Mouse (Mus musculus) neural tube, embryonic 14.5 days (tissue): ENCODE measurements around the gene Cdk5r2. TPM values are rescaled to one million over a fixed set of nuclear protein-coding genes. Genes with fewer than 3 reads are reported as not detected.

ENCODE experiments used
- ATAC-seq: fragments of 200-750 bp; cut with Nextera tagmentation; 2 replicates; pipeline ENCODE4 v1.8.0; 2017; ENCODE audit warnings: low read depth, mild to moderate bottlenecking, moderate TSS enrichment, moderate library complexity
- H3K27ac ChIP-seq: fragments of 300-500 bp; sonication (generic); 2 replicates; pipeline ENCODE4 v1.5.1; 2014; ENCODE audit warnings: low read depth, mild to moderate bottlenecking, control low read depth, low read length, moderate library complexity, mixed read lengths
- H3K27me3 ChIP-seq: fragments of 300-500 bp; sonication (generic); 2 replicates; pipeline ENCODE4 v1.6.1; 2014; ENCODE audit warnings: low read length; ENCODE audit not compliant: control insufficient read depth, insufficient read depth
- H3K36me3 ChIP-seq: fragments of 300-500 bp; sonication (generic); 2 replicates; pipeline ENCODE4 v1.6.1; 2014; ENCODE audit warnings: low read length, mixed read lengths; ENCODE audit not compliant: control insufficient read depth, insufficient read depth
- H3K4me1 ChIP-seq: fragments of 300-500 bp; sonication (generic); 2 replicates; pipeline ENCODE4 v1.6.1; 2014; ENCODE audit warnings: low read length; ENCODE audit not compliant: control insufficient read depth, insufficient read depth
- H3K4me2 ChIP-seq: fragments of 300-500 bp; sonication (generic); 2 replicates; pipeline ENCODE4 v1.6.1; 2014; ENCODE audit warnings: mild to moderate bottlenecking, low read depth, low read length, control low read depth
- H3K4me3 ChIP-seq: fragments of 300-500 bp; sonication (generic); 2 replicates; pipeline ENCODE4 v1.5.1; 2014; ENCODE audit warnings: low read depth, low read length, control low read depth, mixed read lengths
- H3K9ac ChIP-seq: fragments of 300-500 bp; sonication (generic); replicated peaks from 2 replicates; pipeline ENCODE4 v1.6.1; 2014; ENCODE audit warnings: low read depth, mild to moderate bottlenecking, control low read depth, low read length, mixed read lengths
- H3K9me3 ChIP-seq: fragments of 300-500 bp; sonication (generic); 2 replicates; pipeline ENCODE4 v1.6.1; 2016; ENCODE audit warnings: low read length; ENCODE audit not compliant: control insufficient read depth
- WGBS: fragments of 180-500 bp; shearing (Covaris S2); extraction: QIAGEN DNeasy Blood & Tissue Kit; methylation state at CpG from one replicate; pipeline ENCODE4 v1.1.7; 2014; 5-methylcytosine and 5-hydroxymethylcytosine counted together
- polyA plus RNA-seq: library from polyadenylated mRNA; unstranded; fragments of >200 nt; fragmentation: Nextera tagmentation; extraction: Ambion mirVana; gene quantifications from 2 replicates; pipeline ENCODE4 v1.2.1, GENCODE M21; 2014

Cdk5r2 gene
- polyA plus RNA-seq, 1 experiment from 2014 or later = 19.6 TPM

DNA sequence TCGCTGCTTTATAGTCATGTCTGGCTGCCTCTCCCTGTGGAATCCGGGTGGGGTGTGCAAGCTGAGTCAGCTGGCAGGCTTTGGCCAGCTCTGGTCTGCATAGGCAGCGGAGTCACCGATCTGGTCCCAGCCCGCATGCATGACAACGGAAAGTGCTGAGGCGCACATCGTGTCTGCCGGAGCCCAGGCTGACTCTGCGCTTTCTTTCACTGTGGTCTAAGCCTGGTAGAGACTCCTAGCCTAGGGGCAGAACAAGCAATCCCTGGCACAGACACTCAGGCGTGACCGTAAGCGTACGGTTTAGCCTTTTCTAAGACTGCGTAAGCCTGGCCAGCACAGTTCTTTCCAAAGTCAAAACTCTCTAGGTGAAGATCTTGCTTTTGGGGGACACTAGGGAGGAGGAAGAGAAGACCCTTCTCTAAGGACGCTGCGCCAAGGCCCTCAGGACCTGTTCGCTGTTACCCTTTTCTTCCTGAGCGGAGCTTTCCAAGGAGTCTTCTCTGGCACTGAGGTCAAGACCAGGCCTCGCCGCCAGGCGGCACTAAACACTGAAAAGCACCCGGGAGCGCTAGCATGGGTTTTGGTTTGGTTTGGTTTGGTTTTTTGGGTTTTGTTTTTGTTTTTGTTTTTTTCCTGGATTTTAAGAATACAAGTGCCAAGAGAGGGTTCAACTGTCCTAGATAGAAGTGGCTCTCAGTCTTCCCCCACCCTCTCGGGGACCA is 38.6 kb downstream of the Cdk5r2 start, which contains the start of gene Cryba2:
Cryba2 (minus strand) TSS at position 10 of the 722 bp plus-strand sequence.
- H3K9ac ChIP-seq = no peak within 1 kb of the TSS
- WGBS = 1% methylated on average over 25 of the region's 25 CpGs

DNA sequence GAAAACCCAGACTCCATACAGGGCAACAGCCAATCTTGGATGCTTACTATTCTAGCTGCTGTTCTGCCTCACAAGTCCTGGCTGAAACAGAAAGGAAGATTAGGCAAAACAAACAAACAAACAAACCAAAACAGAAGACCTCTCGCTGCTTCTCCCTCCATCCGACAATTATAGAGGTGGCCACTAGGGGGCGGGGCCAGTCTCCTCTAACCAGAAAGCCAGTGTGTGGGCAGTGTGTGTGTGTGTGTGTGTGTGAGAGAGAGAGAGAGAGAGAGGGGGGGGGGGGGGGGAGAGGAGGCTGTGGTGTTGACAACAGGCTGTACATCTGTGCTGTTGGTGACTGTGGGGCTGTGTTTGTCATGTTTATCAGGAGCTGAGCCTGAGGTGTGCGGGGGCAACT is 40.2 kb downstream of the Cdk5r2 start:
- Histone ChIP-seq H3K4me3 (no peak overlapping the region), H3K27me3 (peaks cover 60% of the 10 kb centered on the region), H3K36me3 (no peaks in the 10 kb centered on the region), H3K9me3 (no peaks in the 10 kb centered on the region), H3K9ac (no peak overlapping the region), H3K4me2 (no peak overlapping the region), H3K27ac (no peak overlapping the region), H3K4me1 (peaks cover 6% of the 10 kb centered on the region; the same call in 1 of the 2 replicates)
- WGBS = 24% methylated on average over 4 of the region's 4 CpGs
- ATAC-seq = 0 out of 2 replicates have a peak, but pooled peaks have one; percentile 35

More for the DNA sequence above, 38.6 kb downstream of the Cdk5r2 start, which contains the start of gene Cryba2:
- no peaks in the 10 kb centered on the region for H3K36me3 ChIP-seq
- peak; percentile 68; the same call in 1 of the 2 replicates for ATAC-seq
- H3K9me3 ChIP-seq = no peaks in the 10 kb centered on the region
- H3K27ac ChIP-seq = no peak within 1 kb of the TSS
- H3K27me3 ChIP-seq = peaks cover 59% of the 10 kb centered on the region
- H3K4me3 ChIP-seq = peak within 1 kb of the TSS; percentile 20
- peak within 1 kb of the TSS; percentile 39 for H3K4me2 ChIP-seq
- H3K4me1 ChIP-seq = peaks cover 6% of the 10 kb centered on the region; the same call in 1 of the 2 replicates

DNA sequence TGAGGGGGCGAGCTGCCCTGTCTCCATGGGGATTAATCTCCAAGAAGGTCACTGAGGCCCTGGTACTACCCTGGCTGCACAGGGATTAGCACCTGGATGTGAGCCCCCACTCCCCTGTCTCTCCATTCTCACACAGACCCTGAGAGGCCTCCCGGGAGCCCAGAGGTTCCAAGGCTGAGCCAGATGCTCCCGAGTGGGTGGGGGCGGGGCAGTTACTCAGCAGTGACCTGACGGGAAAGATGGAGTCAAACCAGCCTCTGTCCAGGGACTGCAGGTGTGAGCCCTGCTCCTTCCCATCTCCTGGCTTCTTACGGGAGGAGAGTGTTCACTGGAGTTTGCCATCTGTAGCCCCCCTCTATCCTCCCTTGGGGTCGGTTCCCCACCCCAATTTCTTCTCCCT is 43.2 kb downstream of the Cdk5r2 start:
- Histone ChIP-seq H3K36me3 (no peaks in the 10 kb centered on the region), H3K4me1 (0 out of 2 replicates have a peak, but pooled peaks cover 6% of the 10 kb centered on the region), H3K9ac (no peak overlapping the region), H3K4me3 (no peak overlapping the region), H3K4me2 (no peak overlapping the region), H3K27ac (no peak overlapping the region), H3K9me3 (no peaks in the 10 kb centered on the region), H3K27me3 (peaks cover 43% of the 10 kb centered on the region)
- ATAC-seq = no peak
- 6% methylated on average over 7 of the region's 7 CpGs for WGBS

GRCm38 (mm10) chr1:74898656-74899431 is 44.1 kb downstream of the Cdk5r2 start:
- Histone ChIP-seq H3K4me2 (no peak overlapping the region), H3K9me3 (no peaks in the 10 kb centered on the region), H3K9ac (no peak overlapping the region), H3K27ac (no peak overlapping the region), H3K4me1 (0 out of 2 replicates have a peak, but pooled peaks cover 6% of the 10 kb centered on the region), H3K36me3 (no peaks in the 10 kb centered on the region), H3K27me3 (peaks cover 44% of the 10 kb centered on the region), H3K4me3 (no peak overlapping the region)
- ATAC-seq = no peak
- WGBS = 14% methylated on average over 7 of the region's 10 CpGs

DNA sequence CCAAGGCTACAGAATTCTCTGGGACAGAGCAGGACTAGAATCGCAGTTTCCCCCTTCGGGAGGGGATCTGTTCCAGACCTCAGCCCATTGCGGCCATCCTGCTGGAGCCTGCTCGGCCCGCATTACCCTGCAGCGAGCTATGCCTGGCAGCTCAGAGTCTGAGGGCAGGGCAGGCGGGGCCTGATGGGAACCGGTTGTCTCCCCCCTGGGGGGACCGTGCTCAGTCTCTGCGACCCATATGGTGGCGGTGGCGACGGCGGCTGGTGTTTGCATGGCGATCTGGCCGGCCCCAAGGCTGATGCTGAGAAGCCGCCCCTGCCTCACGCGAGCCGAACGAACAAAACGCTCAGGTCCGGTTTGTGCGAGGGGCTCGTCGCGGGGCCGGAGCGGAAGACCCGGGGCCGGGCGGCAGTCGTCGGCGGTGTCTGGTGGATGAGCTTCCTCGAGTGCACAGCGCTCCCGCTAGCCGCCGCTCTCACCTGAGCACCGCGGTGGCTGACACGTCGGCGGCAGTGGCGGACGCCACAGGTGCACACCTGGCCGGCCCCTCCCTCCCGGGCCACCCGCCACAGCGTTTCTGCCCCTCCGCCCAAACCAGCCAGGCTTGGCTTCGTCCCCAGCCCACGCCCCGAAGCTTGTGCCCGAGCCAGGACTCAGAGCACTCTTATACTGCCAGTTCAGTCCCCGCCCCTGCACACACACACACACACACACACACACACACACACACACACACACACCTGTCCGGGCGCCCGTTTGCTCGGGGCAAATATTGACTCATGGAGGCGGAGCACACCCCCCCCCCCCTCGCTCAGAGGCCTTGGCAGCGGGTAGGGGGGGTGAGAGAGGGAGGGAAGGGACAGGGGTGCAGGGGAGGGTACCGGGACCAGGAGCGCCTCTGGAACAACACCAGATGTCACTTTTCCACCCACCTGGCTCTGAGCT is 45.9 kb downstream of the Cdk5r2 start:
- WGBS = 2% methylated on average over 61 of the region's 66 CpGs
- Histone ChIP-seq H3K27ac (no peak overlapping the region), H3K9me3 (no peaks in the 10 kb centered on the region), H3K4me2 (peak overlapping the region; percentile 45), H3K9ac (peak overlapping the region; percentile 32; the same call in 1 of the 2 replicates), H3K36me3 (no peaks in the 10 kb centered on the region), H3K4me1 (0 out of 2 replicates have a peak, but pooled peaks cover 6% of the 10 kb centered on the region), H3K4me3 (peak overlapping the region; percentile 25), H3K27me3 (peaks cover 39% of the 10 kb centered on the region)
- no peak; the same call in 1 of the 2 replicates for ATAC-seq

DNA sequence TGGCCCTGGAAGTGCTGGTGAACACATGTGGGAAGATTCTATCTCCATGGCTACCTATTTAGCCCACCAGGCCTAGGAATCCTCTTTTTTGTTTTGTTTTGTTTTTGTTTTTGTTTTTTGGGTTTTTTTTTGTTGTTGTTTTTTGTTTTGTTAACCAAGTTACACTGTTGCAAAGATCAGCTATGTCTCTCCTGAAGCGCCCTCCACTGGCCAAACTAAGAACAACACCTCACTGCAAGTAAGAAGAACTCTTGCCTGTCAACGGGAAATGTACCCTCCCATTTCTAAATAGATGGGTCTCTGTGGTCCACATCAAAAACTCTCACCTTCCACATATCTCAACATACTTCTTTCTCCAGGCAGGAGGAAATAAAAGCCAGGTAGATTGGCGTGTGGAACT is 47.0 kb downstream of the Cdk5r2 start:
- Histone ChIP-seq H3K4me2 (no peak overlapping the region), H3K9me3 (no peaks in the 10 kb centered on the region), H3K9ac (no peak overlapping the region), H3K36me3 (no peaks in the 10 kb centered on the region), H3K27me3 (peaks cover 36% of the 10 kb centered on the region), H3K27ac (no peak overlapping the region), H3K4me3 (no peak overlapping the region), H3K4me1 (0 out of 2 replicates have a peak, but pooled peaks cover 6% of the 10 kb centered on the region)
- WGBS = 5% methylated on average over 3 of the region's 3 CpGs
- no peak for ATAC-seq

DNA sequence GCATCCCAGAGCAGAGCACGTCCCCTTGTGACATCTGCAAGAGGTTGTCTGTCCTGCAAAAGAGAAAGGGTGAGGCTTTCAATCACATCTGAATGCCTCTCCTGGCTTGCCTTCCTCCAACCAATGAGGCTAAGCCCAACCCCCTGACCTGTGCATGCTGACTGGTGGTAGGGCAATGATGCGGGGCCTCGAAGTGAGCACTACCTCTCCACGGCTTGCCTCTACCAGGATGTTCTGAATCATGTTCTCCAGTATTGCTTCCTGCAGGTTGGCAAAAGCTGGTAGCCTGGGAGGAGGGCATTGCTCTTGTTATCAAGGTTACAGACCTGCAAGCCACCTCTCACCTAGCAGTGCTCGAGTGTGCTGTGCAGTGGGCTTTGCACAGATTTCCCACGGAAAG is 47.5 kb downstream of the Cdk5r2 start:
- Histone ChIP-seq H3K4me1 (0 out of 2 replicates have a peak, but pooled peaks cover 6% of the 10 kb centered on the region), H3K9me3 (no peaks in the 10 kb centered on the region), H3K36me3 (no peaks in the 10 kb centered on the region), H3K4me3 (no peak overlapping the region), H3K27ac (no peak overlapping the region), H3K27me3 (peaks cover 33% of the 10 kb centered on the region), H3K4me2 (no peak overlapping the region), H3K9ac (no peak overlapping the region)
- WGBS = 16% methylated on average over 6 of the region's 6 CpGs
- ATAC-seq = no peak
